Mouse (Mus musculus): ENCODE results near the gene Kdelr2.

Gene Kdelr2

DNA sequence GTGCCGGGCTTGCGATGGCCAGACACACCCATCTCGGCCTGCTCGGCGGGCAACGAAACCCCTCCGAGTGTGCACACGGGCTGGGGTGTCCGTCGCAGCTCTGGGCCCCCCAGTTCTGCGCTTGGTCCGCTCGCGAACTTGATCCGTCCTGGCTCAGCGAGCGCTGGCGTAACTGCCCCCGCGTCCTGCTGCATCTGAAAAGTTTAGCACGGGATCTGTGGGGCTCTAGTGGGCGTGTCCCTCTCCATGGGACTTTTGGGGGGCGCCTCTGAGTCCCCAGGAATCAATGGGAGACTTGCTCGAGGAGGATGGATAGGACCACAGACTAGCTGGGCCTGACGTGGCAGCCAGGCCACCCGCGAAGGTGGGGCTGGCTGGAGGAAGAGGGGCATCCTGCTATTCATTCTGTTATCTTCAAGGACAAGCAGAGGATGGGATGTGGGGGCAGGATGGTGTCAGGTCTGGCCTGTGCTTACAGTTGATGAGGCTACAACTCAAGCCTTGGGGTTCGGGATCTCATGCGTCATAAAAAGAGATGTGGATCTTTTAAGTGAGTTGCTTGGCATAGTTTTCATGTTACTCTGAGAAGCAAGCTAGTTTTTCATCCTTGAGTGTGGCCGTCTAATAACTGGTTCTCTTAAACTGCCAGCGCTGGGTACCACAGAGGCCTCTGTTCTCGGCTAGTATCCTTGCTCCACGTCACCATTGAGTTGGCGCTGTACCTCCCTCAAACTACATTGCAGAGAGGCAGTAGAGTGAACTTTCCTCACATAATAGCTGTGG is 701 bp downstream of the Kdelr2 start:
- DNase-seq, result peak; percentile 20 to 50

- DNase-seq, result no peak
These were observed 1.6 kb downstream of the Kdelr2 start for GRCm38 (mm10) chr5:143405200-143405599.

DNA sequence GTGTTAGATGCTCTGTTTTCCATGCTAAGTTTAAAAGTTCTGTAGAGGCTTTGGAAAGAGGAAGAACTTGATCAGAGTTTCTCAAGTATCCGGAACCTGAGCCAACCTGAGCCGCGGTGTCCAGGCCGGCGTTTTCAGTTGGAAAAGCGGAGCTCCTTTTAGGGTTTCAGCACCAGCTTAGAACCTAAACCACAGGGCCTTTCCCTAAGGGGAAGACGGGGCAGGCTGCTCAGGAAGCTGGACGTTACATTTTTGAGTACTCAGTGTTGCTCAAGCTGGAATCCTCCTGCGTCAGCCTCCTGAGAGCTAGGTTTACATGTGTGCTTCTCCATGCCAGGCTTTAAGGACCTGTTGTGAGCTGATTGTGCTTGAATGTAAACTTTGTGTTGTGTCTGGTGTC is 2.9 kb downstream of the Kdelr2 start:
- no peak for DNase-seq

DNA sequence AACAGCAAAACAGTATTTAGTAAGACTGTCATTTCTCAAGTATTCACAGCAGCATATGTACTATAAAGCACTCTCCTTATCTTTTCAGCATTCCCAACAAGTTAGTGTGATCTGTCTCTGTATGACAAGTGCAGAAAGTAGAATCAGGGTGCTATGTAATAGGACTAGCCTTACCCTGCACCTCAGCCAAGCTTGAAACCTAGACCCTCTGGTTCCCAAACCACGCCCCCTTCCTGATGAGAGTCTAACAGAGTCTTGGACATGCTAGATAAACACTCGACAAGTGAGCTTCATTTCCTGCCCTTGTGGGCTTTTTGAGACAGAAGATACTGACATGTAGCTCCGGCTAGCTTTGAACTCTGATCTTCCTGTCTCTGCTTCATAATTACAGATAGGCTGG is 5.6 kb downstream of the Kdelr2 start:
- DNase-seq, result no peak

- DNase-seq, result peak in 1 of 2 experiments; percentile 18
These were observed 7.3 kb downstream of the Kdelr2 start for GRCm38 (mm10) chr5:143410841-143411395.

DNA sequence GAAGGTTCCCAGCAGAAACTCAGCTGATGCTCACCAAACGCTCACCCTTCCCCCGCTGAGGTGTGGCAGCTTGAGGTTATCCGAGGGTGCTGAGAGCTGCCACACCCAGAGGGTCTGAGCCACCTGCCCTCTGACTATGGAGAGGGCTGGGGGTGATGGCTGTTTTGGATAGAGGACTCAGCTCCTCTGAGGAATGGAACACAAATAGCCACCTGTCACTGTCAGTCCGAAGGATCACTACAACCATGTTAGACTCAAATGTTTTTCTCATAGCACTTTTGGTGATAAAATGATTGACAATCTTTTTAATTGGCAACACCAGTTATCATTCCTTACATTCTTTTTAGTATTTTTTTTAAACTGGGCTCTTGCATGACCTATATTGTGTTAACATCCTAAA is 17.8 kb downstream of the Kdelr2 start:
- no peak for DNase-seq

DNA sequence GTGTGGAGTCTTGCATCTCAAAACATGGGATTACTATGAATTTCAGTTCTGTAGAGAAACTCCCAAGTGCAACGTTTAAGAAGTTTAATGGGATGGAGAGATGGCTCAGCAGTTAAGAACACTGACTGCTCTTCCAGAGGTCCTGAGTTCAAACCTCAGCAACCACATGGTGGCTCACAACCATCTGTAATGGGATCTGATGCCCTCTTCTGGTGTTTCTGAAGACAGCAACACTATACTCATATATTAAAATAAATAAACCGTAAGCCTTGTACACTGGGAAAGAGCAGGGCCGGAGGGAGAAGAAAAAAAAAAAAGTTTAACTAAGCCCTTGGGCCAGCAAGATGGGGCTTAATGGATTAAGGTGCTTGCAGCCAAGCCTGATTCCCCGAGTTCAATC is 19.4 kb downstream of the Kdelr2 start:
- no peak for DNase-seq

GRCm38 (mm10) chr5:143423899-143424519 is 20.4 kb downstream of the Kdelr2 start:
- peak; percentile 67 to 72 for DNase-seq

GRCm38 (mm10) chr5:143434421-143434820 is 30.8 kb downstream of the Kdelr2 start:
- DNase-seq, result peak; percentile 84 to 87

DNA sequence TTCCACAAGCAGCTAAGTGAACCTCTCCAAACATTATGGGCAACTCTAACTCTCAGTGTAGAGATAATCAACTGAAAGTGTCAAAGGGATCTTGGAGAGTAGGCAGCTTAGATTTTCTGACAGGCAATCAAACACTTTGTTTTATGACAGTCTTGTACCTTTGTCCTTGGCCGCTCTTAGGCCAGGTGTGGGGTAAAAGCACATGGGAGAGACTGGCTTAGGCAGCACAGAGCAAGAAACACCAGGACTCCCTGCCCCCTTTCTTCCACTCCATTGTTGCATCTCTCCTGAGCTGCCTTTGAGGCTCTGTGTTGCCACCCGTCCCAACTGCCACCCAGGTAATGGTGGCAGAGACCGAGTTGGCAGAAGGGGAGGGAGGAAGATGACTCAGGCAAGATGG is 37.7 kb downstream of the Kdelr2 start:
- DNase-seq, result no peak

DNA sequence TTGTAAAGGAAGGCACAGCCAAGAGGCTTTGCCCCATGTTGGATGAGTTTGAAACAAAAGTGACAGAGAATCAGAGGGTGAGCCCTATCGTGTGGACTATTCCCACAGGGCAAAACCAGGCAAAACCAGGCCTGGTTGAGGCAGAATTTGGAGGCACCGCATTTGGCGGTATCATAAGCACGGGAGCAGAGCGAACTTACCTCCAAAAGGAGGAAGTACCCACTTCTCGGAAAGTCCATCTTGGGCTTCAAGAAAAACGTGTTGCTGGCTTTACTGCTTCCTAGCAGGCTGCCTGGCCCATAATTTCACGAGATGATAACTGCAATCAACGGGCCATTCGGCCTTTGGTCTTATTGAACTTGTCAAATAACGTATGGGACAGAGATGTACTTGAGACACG is 38.1 kb downstream of the Kdelr2 start:
- no peak for DNase-seq

DNA sequence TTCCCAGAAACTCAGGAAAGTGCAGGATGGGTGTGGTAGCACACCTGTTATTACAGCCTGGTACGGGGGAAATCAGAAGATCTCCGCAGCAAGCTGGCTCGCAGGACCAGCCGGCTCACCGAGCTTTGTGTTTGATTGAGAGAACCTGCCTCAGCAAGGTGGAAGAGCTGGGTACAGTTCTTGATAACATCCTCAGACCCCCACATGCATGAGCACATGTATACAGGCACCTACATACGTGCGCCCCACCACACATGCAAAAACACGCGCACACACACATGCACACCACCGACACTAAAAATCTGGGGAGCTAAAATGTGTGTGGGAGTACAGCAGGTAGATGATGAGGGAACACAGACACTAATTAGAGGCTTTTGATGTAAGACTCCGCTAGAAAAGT is 60.0 kb downstream of the Kdelr2 start:
- no peak for DNase-seq

DNA sequence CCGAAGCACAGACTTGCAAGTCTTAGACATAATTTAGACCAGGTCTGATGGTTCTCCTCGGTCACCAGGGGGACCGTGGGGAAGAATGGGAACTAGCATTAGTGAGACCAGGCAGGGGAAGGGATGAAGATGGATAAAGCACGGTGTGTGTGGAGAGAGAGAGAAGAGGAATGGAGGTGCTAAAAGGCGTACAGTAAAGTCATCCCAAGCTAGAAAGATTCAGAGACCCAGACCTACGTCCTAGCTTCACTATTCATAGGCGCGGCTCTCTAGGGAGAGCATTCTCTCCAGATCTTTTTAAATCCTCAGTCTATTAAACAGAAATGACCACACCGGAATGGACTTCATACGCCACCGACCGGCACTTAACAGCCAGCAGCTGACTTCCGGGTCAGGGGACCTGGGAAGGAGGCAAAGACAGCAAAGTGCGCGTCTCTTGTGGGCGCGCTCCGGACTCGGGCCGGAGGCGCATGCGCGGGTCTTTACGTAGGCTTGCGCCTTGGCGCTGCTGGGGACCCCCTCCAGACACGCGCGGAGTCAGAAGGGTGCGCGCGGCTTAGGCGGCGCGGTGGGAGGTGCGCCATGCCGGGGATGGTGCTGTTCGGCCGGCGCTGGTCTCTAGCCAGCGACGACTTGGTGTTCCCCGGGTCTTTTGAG is 60.6 kb downstream of the Kdelr2 start, which contains the start of gene Daglb:
Daglb (plus strand) TSS at position 485 of the 657 bp plus-strand sequence.
- DNase-seq, result peak; percentile 88 to 93

- DNase-seq, result no peak
These were observed 61.1 kb downstream of the Kdelr2 start for GRCm38 (mm10) chr5:143464757-143465118.

DNA sequence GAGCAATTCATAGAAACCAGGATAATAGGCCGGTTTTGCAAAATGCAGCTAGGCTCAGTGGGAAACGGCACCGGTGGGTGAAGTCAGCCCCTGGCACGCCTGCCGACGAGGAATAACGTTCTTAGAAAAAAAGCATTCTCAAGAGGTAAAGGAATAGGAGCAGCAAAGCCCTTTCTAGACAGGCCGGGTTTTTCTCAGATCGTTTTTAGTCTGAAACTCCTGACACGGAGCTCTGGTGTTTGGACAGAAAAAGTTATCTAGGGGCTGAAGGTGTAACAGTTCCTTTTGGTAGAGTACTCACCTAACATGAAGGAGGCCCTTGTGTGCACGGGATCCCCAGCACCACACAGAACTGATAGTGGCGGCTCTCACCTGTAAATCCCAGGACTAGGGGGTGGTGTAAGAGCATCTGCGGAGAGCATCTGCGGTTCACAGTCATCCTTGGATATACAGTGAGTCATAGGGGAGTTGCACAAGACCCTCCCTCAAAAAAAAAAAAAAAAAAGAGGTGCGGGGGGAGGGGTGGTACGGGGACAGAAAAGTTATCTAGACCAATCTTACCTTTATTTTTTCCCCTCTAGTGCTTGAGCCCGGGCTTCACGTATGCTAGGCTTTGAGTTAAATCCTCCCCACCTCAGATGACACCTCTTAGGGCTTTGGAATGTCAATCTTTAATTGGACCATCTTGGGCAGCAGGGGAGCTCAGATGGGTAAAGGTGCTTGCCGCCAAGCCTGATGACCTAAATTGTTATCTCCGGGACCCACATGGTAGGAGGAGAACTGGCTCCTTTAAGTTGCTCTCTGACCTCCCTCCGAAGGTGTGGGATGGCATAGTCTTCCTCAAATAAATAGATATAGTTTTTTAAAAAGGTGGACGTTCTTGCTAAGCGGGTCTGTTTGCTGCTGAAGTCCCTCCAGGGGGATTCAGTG is 61.8 kb downstream of the Kdelr2 start:
- no peak for DNase-seq

- no peak for DNase-seq
These were observed 63.4 kb downstream of the Kdelr2 start for GRCm38 (mm10) chr5:143466891-143467669.

DNA sequence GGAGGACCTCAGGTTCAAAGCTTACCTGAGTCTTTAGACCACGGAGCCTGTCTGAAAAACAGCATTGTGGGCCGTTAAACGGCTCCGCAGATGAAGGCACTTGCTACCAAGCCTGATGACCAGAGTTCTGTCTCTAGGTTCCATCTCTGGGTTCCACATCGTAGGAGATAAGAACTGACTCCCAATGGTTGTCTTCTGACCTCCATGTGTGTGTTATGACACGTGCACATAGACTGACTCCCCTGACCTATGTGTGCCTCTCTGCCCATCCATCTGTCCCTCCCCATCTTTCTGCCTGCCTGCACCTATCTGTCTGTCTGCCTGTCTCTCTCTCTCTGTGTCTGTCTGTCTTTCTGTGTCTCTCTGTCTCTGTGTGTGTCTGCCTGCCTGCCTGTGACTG is 64.3 kb downstream of the Kdelr2 start:
- DNase-seq, result no peak

- no peak for DNase-seq
These were observed 66.0 kb downstream of the Kdelr2 start for GRCm38 (mm10) chr5:143469628-143470027.

GRCm38 (mm10) chr5:143470421-143471164 is 67.0 kb downstream of the Kdelr2 start:
- peak; percentile 9 to 45 for DNase-seq

GRCm38 (mm10) chr5:143471165-143471546 is 67.5 kb downstream of the Kdelr2 start:
- no peak for DNase-seq
